Mouse (Mus musculus) central nervous system, embryonic 11.5 days (tissue): Measurements from ENCODE around the gene Gm13278. TPM values are rescaled to one million over a fixed set of nuclear protein-coding genes. Genes with fewer than 3 reads are reported as not detected.

Source experiments
- polyA plus RNA-seq: library from polyadenylated mRNA; depleted of rRNA; stranded (reverse); fragments of >200 nt; gene quantifications from 2 replicates; pipeline ENCODE4 v1.2.3, GENCODE M21; 2012; rRNA removed

The Gm13278 gene
- not detected in 2 replicates for polyA plus RNA-seq

DNA sequence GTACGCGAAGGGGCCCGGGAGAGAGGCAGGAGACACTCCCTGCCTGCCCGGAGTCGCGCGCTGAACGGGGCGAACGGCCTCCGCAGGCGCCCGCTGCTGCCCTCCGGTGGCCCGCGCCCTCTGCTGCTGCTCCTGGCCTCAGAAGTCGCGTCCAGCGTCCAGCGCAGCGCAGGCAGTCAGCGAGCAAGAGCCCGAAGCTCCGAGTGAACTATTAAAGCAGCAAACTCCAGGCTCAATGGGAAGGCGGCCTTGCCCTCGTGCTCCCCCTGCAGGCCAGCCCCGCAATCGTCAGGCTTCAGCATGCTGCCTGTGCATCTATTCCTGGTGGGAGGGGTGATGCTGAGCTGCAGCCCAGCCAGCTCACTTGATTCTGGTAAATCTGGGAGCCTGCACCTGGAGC lies at the start of gene Gm13278:
TSS of gene Gm13278 (plus strand) at position 301 of the 400 bp plus-strand sequence.

DNA sequence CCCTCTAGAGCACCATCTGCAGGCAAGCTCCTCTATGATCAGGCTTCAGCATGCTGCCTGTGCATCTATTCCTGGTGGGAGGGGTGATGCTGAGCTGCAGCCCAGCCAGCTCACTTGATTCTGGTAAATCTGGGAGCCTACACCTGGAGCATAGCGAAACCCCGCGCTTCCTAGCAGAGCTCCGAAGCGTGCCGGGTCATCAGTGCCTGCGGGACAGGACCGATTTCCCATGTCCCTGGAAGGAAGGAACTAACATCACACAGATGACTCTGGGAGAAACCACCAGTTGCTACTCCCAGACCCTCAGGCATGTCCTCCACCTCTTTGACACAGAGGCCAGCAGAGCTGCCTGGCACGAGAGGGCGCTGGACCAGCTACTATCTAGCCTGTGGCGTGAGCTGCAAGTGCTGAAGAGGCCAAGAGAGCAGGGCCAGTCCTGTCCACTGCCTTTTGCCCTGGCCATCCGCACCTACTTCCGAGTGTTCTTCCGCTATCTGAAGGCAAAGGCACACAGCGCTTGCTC lies 36.5 kb upstream of the Gm13278 start, which contains the start of gene Gm13271:
TSS of gene Gm13271 (plus strand) at position 51 of the 523 bp plus-strand sequence.

DNA sequence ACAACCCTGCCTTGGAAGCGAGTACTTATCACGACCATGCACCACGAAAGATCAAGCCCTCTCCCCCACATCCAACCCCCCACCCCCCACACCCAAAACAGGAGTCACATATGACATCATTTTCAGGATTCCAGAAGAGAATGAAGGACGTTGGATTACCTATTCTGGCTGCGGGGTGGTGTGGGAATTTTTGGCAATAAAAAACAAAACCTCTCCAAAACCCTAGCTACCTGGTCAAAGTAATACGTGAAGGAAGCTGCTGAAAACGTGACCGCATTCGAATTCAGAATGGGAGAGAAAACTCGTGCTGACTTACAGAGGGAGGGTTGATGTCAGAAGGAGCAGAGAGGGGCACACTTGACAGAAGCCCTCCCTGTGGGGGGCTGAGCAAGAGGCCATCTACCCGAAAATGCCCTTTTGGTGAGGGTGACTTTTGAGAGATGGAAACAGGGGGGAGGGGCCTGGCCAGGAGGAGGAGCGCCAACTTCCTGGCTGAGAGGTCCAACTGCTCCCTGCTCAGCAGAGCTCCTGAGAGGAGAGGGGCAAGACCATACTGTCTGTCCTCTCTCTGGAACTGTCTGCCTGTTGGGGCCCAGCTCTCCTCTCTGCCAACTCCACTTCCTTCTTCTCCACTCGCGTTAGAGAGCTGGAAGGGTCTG lies 31.6 kb upstream of the Gm13278 start, which contains the start of gene Gm13283:
TSS of gene Gm13283 (plus strand) at position 510 of the 659 bp plus-strand sequence.

DNA sequence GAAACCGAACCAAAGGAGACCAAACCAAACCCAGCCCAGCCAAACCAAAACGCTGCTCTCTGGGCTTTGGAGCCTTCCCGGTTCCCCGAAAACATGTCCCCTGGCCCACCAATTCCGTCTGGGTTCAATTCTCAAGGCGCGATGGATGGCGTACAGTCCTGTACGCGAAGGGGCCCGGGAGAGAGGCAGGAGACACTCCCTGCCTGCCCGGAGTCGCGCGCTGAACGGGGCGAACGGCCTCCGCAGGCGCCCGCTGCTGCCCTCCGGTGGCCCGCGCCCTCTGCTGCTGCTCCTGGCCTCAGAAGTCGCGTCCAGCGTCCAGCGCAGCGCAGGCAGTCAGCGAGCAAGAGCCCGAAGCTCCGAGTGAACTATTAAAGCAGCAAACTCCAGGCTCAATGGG lies 17.8 kb upstream of the Gm13278 start, which contains the start of gene Gm13290:
TSS of gene Gm13290 (plus strand) at position 301 of the 400 bp plus-strand sequence.

DNA sequence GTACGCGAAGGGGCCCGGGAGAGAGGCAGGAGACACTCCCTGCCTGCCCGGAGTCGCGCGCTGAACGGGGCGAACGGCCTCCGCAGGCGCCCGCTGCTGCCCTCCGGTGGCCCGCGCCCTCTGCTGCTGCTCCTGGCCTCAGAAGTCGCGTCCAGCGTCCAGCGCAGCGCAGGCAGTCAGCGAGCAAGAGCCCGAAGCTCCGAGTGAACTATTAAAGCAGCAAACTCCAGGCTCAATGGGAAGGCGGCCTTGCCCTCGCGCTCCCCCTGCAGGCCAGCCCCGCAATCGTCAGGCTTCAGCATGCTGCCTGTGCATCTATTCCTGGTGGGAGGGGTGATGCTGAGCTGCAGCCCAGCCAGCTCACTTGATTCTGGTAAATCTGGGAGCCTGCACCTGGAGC lies 14.7 kb upstream of the Gm13278 start, which contains the start of gene Gm13289:
TSS of gene Gm13289 (plus strand) at position 301 of the 400 bp plus-strand sequence.

DNA sequence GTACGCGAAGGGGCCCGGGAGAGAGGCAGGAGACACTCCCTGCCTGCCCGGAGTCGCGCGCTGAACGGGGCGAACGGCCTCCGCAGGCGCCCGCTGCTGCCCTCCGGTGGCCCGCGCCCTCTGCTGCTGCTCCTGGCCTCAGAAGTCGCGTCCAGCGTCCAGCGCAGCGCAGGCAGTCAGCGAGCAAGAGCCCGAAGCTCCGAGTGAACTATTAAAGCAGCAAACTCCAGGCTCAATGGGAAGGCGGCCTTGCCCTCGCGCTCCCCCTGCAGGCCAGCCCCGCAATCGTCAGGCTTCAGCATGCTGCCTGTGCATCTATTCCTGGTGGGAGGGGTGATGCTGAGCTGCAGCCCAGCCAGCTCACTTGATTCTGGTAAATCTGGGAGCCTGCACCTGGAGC lies 11.8 kb upstream of the Gm13278 start, which contains the start of gene Gm13272:
TSS of gene Gm13272 (plus strand) at position 301 of the 400 bp plus-strand sequence.

DNA sequence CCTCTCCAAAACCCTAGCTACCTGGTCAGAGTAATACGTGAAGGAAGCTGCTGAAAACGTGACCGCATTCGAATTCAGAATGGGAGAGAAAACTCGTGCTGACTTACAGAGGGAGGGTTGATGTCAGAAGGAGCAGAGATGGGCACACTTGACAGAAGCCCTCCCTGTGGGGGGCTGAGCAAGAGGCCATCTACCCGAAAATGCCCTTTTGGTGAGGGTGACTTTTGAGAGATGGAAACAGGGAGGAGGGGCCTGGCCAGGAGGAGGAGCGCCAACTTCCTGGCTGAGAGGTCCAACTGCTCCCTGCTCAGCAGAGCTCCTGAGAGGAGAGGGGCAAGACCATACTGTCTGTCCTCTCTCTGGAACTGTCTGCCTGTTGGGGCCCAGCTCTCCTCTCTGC lies 9.5 kb upstream of the Gm13278 start, which contains the start of gene Ifnz:
TSS of gene Ifnz (plus strand) at position 301 of the 400 bp plus-strand sequence.

DNA sequence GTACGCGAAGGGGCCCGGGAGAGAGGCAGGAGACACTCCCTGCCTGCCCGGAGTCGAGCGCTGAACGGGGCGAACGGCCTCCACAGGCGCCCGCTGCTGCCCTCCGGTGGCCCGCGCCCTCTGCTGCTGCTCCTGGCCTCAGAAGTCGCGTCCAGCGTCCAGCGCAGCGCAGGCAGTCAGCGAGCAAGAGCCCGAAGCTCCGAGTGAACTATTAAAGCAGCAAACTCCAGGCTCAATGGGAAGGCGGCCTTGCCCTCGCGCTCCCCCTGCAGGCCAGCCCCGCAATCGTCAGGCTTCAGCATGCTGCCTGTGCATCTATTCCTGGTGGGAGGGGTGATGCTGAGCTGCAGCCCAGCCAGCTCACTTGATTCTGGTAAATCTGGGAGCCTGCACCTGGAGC lies 5.9 kb upstream of the Gm13278 start, which contains the start of gene Gm13276:
TSS of gene Gm13276 (plus strand) at position 301 of the 400 bp plus-strand sequence.

DNA sequence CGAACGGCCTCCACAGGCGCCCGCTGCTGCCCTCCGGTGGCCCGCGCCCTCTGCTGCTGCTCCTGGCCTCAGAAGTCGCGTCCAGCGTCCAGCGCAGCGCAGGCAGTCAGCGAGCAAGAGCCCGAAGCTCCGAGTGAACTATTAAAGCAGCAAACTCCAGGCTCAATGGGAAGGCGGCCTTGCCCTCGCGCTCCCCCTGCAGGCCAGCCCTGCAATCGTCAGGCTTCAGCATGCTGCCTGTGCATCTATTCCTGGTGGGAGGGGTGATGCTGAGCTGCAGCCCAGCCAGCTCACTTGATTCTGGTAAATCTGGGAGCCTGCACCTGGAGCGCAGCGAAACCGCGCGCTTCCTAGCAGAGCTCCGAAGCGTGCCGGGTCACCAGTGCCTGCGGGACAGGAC lies 2.9 kb upstream of the Gm13278 start, which contains the start of gene Gm13277:
TSS of gene Gm13277 (plus strand) at position 231 of the 400 bp plus-strand sequence.

DNA sequence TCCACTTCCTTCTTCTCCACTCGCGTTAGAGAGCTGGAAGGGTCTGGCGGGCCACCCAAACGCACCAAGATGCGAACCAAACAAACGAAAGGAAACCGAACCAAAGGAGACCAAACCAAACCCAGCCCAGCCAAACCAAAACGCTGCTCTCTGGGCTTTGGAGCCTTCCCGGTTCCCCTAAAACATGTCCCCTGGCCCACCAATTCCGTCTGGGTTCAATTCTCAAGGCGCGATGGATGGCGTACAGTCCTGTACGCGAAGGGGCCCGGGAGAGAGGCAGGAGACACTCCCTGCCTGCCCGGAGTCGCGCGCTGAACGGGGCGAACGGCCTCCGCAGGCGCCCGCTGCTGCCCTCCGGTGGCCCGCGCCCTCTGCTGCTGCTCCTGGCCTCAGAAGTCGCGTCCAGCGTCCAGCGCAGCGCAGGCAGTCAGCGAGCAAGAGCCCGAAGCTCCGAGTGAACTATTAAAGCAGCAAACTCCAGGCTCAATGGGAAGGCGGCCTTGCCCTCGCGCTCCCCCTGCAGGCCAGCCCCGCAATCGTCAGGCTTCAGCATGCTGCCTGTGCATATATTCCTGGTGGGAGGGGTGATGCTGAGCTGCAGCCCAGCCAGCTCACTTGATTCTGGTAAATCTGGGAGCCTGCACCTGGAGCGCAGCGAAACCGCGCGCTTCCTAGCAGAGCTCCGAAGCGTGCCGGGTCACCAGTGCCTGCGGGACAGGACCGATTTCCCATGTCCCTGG lies 2.8 kb downstream of the Gm13278 start, which contains the start of gene Gm13275:
TSS of gene Gm13275 (plus strand) at position 552 of the 740 bp plus-strand sequence.

DNA sequence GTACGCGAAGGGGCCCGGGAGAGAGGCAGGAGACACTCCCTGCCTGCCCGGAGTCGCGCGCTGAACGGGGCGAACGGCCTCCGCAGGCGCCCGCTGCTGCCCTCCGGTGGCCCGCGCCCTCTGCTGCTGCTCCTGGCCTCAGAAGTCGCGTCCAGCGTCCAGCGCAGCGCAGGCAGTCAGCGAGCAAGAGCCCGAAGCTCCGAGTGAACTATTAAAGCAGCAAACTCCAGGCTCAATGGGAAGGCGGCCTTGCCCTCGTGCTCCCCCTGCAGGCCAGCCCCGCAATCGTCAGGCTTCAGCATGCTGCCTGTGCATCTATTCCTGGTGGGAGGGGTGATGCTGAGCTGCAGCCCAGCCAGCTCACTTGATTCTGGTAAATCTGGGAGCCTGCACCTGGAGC lies 5.7 kb downstream of the Gm13278 start, which contains the start of gene Gm13279:
TSS of gene Gm13279 (plus strand) at position 301 of the 400 bp plus-strand sequence.

DNA sequence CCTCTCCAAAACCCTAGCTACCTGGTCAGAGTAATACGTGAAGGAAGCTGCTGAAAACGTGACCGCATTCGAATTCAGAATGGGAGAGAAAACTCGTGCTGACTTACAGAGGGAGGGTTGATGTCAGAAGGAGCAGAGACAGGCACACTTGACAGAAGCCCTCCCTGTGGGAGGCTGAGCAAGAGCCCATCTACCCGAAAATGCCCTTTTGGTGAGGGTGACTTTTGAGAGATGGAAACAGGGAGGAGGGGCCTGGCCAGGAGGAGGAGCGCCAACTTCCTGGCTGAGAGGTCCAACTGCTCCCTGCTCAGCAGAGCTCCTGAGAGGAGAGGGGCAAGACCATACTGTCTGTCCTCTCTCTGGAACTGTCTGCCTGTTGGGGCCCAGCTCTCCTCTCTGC lies 8.0 kb downstream of the Gm13278 start, which contains the start of gene Gm13285:
TSS of gene Gm13285 (plus strand) at position 301 of the 400 bp plus-strand sequence.

DNA sequence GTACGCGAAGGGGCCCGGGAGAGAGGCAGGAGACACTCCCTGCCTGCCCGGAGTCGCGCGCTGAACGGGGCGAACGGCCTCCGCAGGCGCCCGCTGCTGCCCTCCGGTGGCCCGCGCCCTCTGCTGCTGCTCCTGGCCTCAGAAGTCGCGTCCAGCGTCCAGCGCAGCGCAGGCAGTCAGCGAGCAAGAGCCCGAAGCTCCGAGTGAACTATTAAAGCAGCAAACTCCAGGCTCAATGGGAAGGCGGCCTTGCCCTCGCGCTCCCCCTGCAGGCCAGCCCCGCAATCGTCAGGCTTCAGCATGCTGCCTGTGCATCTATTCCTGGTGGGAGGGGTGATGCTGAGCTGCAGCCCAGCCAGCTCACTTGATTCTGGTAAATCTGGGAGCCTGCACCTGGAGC lies 11.6 kb downstream of the Gm13278 start, which contains the start of gene Gm13287:
TSS of gene Gm13287 (plus strand) at position 301 of the 400 bp plus-strand sequence.

DNA sequence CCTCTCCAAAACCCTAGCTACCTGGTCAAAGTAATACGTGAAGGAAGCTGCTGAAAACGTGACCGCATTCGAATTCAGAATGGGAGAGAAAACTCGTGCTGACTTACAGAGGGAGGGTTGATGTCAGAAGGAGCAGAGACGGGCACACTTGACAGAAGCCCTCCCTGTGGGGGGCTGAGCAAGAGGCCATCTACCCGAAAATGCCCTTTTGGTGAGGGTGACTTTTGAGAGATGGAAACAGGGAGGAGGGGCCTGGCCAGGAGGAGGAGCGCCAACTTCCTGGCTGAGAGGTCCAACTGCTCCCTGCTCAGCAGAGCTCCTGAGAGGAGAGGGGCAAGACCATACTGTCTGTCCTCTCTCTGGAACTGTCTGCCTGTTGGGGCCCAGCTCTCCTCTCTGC lies 13.9 kb downstream of the Gm13278 start, which contains the start of gene Gm13288:
TSS of gene Gm13288 (plus strand) at position 301 of the 400 bp plus-strand sequence.

DNA sequence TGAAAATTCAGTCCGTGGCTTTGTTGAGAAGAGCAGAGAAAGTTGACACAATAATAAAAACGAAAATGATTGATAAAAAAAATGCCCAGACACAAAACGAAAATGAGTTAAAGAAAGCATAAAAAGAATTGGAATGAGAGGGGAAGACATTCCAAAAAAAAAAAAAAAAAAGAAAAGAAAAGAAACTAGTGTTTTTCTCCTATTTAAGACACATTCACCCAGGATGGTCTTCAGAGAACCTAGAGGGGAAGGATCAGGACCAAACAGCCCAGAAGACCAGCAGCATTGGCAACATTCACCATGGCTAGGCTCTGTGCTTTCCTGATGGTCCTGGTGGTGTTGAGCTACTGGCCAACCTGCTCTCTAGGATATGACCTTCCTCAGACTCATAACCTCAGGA lies 24.6 kb downstream of the Gm13278 start, which contains the start of gene Ifna7:
TSS of gene Ifna7 (plus strand) at position 301 of the 400 bp plus-strand sequence.

DNA sequence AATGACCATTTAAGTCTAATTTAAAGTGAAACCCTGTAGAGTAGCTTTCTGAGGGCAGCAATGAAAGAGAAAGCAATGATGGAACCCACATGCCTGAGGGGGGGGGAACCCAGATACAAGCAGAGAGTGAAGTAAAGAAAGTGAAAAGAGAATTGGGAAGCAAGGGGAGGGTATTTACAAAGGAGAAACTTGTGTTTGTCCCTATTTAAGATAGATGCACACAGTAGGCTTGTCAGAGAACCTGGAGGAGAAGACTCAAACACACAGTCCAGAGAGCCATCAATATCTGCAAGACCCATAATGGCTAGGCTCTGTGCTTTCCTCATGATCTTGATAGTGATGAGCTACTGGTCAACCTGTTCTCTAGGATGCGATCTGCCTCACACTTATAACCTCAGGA lies 28.3 kb downstream of the Gm13278 start, which contains the start of gene Ifna11:
TSS of gene Ifna11 (plus strand) at position 301 of the 400 bp plus-strand sequence.

DNA sequence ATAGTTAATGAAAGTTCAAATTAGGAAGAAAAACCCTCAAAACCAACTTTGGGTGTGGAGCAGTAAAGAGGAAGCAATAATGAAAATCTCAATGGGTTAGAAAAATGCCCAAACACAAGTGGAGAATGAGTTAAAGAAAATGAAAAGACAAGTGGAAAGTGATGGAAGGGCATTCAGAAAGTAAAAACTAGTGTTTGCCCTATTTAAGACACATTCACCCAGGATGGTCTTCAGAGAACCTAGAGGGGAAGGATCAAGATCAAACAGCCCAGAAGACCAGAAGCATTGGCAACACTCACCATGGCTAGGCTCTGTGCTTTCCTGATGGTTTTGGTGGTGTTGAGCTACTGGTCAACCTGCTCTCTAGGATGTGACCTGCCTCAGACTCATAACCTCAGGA lies 35.8 kb downstream of the Gm13278 start, which contains the start of gene Ifna6:
TSS of gene Ifna6 (plus strand) at position 301 of the 400 bp plus-strand sequence.

DNA sequence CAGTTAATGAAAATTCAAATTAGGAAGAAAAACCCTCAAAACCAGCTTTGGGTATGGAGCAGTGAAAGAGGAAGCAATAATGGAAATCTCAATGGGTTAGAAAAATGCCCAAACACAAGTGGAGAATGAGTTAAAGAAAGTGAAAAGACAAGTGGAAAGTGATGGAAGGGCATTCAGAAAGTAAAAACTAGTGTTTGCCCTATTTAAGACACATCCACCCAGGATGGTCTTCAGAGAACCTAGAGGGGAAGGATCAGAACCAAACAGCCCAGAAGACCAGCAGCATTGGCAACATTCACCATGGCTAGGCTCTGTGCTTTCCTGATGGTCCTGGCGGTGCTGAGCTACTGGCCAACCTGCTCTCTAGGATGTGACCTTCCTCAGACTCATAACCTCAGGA lies 43.9 kb downstream of the Gm13278 start, which contains the start of gene Ifna5:
TSS of gene Ifna5 (plus strand) at position 301 of the 400 bp plus-strand sequence.

DNA sequence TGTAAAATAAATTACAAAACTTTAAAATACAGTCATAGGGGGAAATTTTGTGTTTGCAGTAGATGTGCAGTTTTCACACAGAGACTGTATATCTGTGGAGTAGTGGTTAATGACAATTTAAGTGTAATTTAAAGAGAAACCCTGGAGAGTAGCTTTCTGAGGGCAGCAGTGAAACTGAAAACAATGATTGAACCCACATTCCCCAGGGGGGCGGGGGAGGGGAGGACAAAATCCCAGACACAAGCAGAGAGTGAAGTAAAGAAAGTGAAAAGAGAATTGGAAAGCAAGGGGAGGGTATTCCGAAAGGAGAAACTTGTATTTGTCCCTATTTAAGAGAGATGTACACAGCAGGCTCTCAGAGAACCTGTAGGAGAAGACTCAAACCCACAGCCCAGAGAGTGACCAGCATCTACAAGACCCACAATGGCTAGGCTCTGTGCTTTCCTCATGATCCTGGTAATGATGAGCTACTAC lies 50.1 kb downstream of the Gm13278 start, which contains the start of gene Ifna4:
TSS of gene Ifna4 (plus strand) at position 424 of the 474 bp plus-strand sequence.

